Mouse (Mus musculus) thymus, postnatal 10 days (tissue): ENCODE results near the gene Fndc3c1.

Experiments
- DNase-seq, 2 experiments: peaks; one replicate each; pipeline ENCODE4 v3.0.0; 2021; ENCODE audit warnings: low spot score in 2 of 2

The Fndc3c1 gene

GRCm38 (mm10) chrX:106485101-106485651, at the start of gene Fndc3c1:
Fndc3c1 (minus strand) TSS chrX:106485401.
- DNase-seq = peak in 1 of 2 experiments; percentile 2

- no peak for DNase-seq
Measured at GRCm38 (mm10) chrX:106486451-106486850, 1.2 kb upstream of the Fndc3c1 start.

- DNase-seq = no peak
Measured at GRCm38 (mm10) chrX:106485671-106486070, 470 bp upstream of the Fndc3c1 start.

GRCm38 (mm10) chrX:106479891-106480290, 5.3 kb downstream of the Fndc3c1 start:
- DNase-seq = peak in 1 of 2 experiments; percentile 6

- DNase-seq = no peak
Measured at GRCm38 (mm10) chrX:106385304-106385703, 99.9 kb downstream of the Fndc3c1 start.

GRCm38 (mm10) chrX:106380608-106381007, 104.6 kb downstream of the Fndc3c1 start:
- DNase-seq = no peak
